Mouse (Mus musculus) urinary bladder, postnatal 14 days (tissue): ENCODE data around the gene Fry.

Experiments used
- DNase-seq: peaks from one replicate; pipeline ENCODE4 v3.0.0; 2021; ENCODE audit warnings: low spot score

Fry gene

DNA sequence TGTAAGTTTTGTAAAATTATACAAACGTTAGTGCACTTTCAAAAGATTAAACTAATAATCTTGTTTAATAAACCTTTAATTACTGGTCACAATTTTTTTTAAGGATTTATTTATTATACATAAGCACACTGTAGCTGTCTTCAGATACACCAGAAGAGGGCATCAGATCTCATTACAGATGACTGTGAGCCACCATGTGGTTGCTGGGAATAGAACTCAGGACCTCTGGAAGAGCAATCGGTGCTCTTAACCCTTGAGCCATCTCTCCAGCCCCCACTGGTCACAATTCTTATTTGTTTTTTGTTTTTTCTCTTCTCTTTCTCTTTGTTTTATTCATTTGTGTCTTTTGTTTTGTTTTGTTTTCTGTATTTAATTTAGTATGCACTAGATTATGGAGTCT is 406.8 kb downstream of the Fry start:
- DNase-seq: no peak

DNA sequence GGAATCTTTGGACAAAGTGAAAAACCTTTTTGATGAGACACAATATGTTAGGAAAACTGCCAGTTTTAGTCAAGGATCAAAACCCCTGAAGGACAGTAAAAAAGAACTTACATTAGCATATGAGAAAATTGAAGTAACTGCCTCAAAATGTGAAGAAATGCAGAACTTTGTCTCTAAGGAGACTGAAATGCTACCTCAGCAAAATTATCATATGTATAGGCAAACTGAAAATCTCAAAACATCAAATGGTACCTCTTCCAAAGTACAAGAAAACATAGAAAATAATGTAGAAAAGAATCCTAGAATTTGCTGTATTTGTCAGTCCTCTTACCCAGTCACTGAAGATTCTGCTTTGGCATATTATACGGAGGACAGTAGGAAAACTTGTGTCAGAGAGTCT is 422.9 kb downstream of the Fry start:
- no peak for DNase-seq

DNA sequence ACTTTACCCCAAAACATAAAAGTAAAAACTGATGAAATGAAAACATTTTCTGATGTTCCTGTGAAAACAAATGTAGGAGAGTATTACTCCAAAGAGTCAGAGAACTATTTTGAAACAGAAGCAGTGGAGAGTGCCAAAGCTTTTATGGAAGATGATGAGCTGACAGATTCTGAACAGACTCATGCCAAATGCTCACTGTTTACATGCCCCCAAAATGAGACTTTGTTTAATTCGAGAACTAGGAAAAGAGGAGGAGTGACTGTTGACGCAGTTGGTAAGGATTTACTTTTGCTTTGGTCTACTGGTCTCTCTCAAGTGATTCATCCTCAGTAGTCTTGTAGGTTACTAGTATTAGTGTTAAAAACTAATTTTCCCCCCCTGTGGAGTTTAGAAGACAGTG is 424.7 kb downstream of the Fry start:
- DNase-seq: no peak
